Mouse (Mus musculus) cerebellum, adult 2 months (tissue): ENCODE data around the gene Gm35549.

Experiments used
- CTCF ChIP-seq: fragments of 200-500 bp; IDR thresholded peaks from 2 replicates; pipeline ENCODE4 v1.5.1; 2011; ENCODE audit warnings: low read depth, mild to moderate bottlenecking, control low read depth, low read length, moderate library complexity, borderline replicate concordance; ENCODE audit not compliant: insufficient read depth
- POLR2A ChIP-seq: fragments of 200-500 bp; IDR thresholded peaks from 2 replicates; pipeline ENCODE4 v1.6.1; 2011; ENCODE audit warnings: low read length, control low read depth, borderline replicate concordance; ENCODE audit not compliant: insufficient read depth

DNA sequence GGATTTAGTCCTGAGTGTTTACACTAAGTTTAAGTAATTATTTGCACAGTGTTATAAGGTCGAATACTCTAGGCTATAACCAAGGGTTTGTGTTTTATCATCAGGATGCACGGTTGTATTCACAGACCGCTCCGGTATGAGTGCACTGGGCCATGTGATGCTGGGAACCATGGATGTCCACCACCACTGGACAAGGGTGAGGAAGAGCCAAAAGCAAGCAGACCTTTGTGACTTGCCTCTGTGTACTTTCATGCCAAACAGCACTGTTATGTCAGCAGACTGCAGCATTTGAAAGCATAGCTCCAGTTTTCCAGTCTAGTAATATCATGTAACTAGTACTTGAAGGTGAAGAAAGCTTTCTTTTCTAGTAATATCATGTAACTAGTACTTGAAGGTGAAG lies 17.1 kb downstream of the Gm35549 start:
- TF ChIP-seq POLR2A (no peak), CTCF (no peak)
